Mouse (Mus musculus) right cerebral cortex, postnatal 10 days (tissue): ENCODE measurements around the gene Cd200r3.

ENCODE experiments used
- DNase-seq, 2 experiments: peaks; one replicate each; pipeline ENCODE4 v3.0.0; 2021; ENCODE audit warnings: low spot score in 2 of 2

The Cd200r3 gene

GRCm38 (mm10) chr16:44943468-44943867, at the start of gene Cd200r3:
Gene Cd200r3 (plus strand): TSS chr16:44943678.
- DNase-seq, result no peak

- DNase-seq, result no peak
Measured at GRCm38 (mm10) chr16:44932016-44932415, 11.5 kb upstream of the Cd200r3 start.

GRCm38 (mm10) chr16:44951360-44952114, 8.1 kb downstream of the Cd200r3 start:
- peak; percentile 21 to 27 for DNase-seq

- no peak for DNase-seq
Measured at GRCm38 (mm10) chr16:44962296-44962695, 18.8 kb downstream of the Cd200r3 start.

- DNase-seq, result no peak
Measured at GRCm38 (mm10) chr16:44962777-44963176, 19.3 kb downstream of the Cd200r3 start.

GRCm38 (mm10) chr16:44964526-44965374, 21.3 kb downstream of the Cd200r3 start:
- DNase-seq, result no peak

GRCm38 (mm10) chr16:44965428-44965827, 21.9 kb downstream of the Cd200r3 start:
- DNase-seq, result no peak

- DNase-seq, result no peak
Measured at GRCm38 (mm10) chr16:44965890-44966289, 22.4 kb downstream of the Cd200r3 start.

GRCm38 (mm10) chr16:44966891-44967290, 23.4 kb downstream of the Cd200r3 start:
- DNase-seq, result no peak

GRCm38 (mm10) chr16:44968113-44968512, 24.6 kb downstream of the Cd200r3 start:
- DNase-seq, result no peak

GRCm38 (mm10) chr16:44970925-44971324, 27.4 kb downstream of the Cd200r3 start:
- DNase-seq, result no peak

- no peak for DNase-seq
Measured at GRCm38 (mm10) chr16:44974042-44974441, 30.6 kb downstream of the Cd200r3 start.

GRCm38 (mm10) chr16:44976081-44976480, 32.6 kb downstream of the Cd200r3 start:
- DNase-seq, result no peak

GRCm38 (mm10) chr16:44976892-44977633, 33.6 kb downstream of the Cd200r3 start:
- DNase-seq, result no peak

GRCm38 (mm10) chr16:44978193-44978592, 34.7 kb downstream of the Cd200r3 start:
- no peak for DNase-seq

GRCm38 (mm10) chr16:44979355-44979896, 35.9 kb downstream of the Cd200r3 start:
- DNase-seq, result no peak

- no peak for DNase-seq
Measured at GRCm38 (mm10) chr16:44982972-44983371, 39.5 kb downstream of the Cd200r3 start.

- DNase-seq, result no peak
Measured at GRCm38 (mm10) chr16:44983379-44984060, 40.0 kb downstream of the Cd200r3 start.

GRCm38 (mm10) chr16:44984111-44984510, 40.6 kb downstream of the Cd200r3 start:
- no peak for DNase-seq

- DNase-seq, result no peak
Measured at GRCm38 (mm10) chr16:44984925-44985324, 41.4 kb downstream of the Cd200r3 start.

GRCm38 (mm10) chr16:44986029-44986428, 42.6 kb downstream of the Cd200r3 start:
- DNase-seq, result no peak
